ENCODE assay signal across 38 mouse cellular contexts in genomic region chr7:19246855-19247254, GRCm38 (mm10). TPM values are rescaled to one million over a fixed set of nuclear protein-coding genes. Genes with fewer than 3 reads are reported as not detected.
DNase-seq lines count a peak whose midpoint lies in the region; ATAC-seq lines count a peak whose summit lies in the region.
"Had no signal": no experiment of that assay in that cellular context is flagged by ENCODE, and none has a peak within 500 bp of the region (broad histone marks: within the 10 kb centered on the region; RNA-seq: fewer than 3 reads in every experiment).

No protein-coding gene starts in this region.

- H3K9ac ChIP-seq in liver, embryonic 13.5 days, result peak overlapping the region; percentile 43; the same call in 1 of the 2 replicates
- H3K9ac ChIP-seq: embryonic facial prominence, embryonic 15.5 days; forebrain, embryonic 15.5 days; heart, embryonic 12.5 days; hindbrain, embryonic 14.5 days; limb, embryonic 13.5 days had no signal

- no peak overlapping the region for H3K4me3 ChIP-seq in heart, embryonic 10.5 days
- peak overlapping the region; percentile 9 for H3K4me3 ChIP-seq in erythroblast, embryonic 14.5 days (replicated peaks)
- no peak overlapping the region for H3K4me3 ChIP-seq in liver, embryonic 13.5 days (replicated peaks)
- H3K4me3 ChIP-seq: embryonic facial prominence, embryonic 10.5 days; embryonic facial prominence, embryonic 15.5 days; forebrain, embryonic 10.5 days; forebrain, embryonic 15.5 days; gastrocnemius, adult 2 months; heart, embryonic 12.5 days; limb, embryonic 13.5 days had no signal

- peak overlapping the region; percentile 4; the same call in 1 of the 2 replicates for H3K27ac ChIP-seq in heart, embryonic 10.5 days
- H3K27ac ChIP-seq in liver, embryonic 13.5 days, result peak overlapping the region; percentile 88
- H3K27ac ChIP-seq: embryonic facial prominence, embryonic 10.5 days; embryonic facial prominence, embryonic 15.5 days; forebrain, embryonic 10.5 days; forebrain, embryonic 15.5 days; hindbrain, embryonic 14.5 days; limb, embryonic 13.5 days had no signal

- H3K27me3 ChIP-seq in heart, embryonic 10.5 days (ENCODE audit: insufficient read depth, poor library complexity, severe bottlenecking), result no peaks in the 10 kb centered on the region
- H3K27me3 ChIP-seq in erythroblast, embryonic 14.5 days (ENCODE audit: control insufficient read depth), result no peaks in the 10 kb centered on the region
- H3K27me3 ChIP-seq in liver, embryonic 13.5 days, result no peaks in the 10 kb centered on the region
- H3K27me3 ChIP-seq: CH12.LX; embryonic facial prominence, embryonic 15.5 days; forebrain, embryonic 15.5 days; heart, embryonic 12.5 days; limb, embryonic 13.5 days; Patski had no signal

- peak overlapping the region; percentile 51 for H3K4me2 ChIP-seq in liver, embryonic 13.5 days
- H3K4me2 ChIP-seq: embryonic facial prominence, embryonic 15.5 days; forebrain, embryonic 15.5 days; heart, embryonic 12.5 days; hindbrain, embryonic 14.5 days; limb, embryonic 13.5 days; midbrain, embryonic 11.5 days had no signal

- H3K4me1 ChIP-seq in heart, embryonic 10.5 days, result no peaks in the 10 kb centered on the region; the same call in 1 of the 2 replicates
- H3K4me1 ChIP-seq in erythroblast, embryonic 14.5 days (ENCODE audit: control insufficient read depth), result peaks cover 74% of the 10 kb centered on the region
- peaks cover 56% of the 10 kb centered on the region for H3K4me1 ChIP-seq in liver, embryonic 13.5 days (replicated peaks)
- H3K4me1 ChIP-seq: embryonic facial prominence, embryonic 10.5 days; embryonic facial prominence, embryonic 15.5 days; forebrain, embryonic 10.5 days; heart, embryonic 12.5 days; limb, embryonic 13.5 days had no signal

- no peaks in the 10 kb centered on the region for H3K9me3 ChIP-seq in heart, embryonic 10.5 days
- H3K9me3 ChIP-seq in erythroblast, embryonic 14.5 days (ENCODE audit: control insufficient read depth, low read length), result no peaks in the 10 kb centered on the region; the same call in 1 of the 2 replicates
- H3K9me3 ChIP-seq in liver, embryonic 13.5 days (replicated peaks), result no peaks in the 10 kb centered on the region
- H3K9me3 ChIP-seq: embryonic facial prominence, embryonic 10.5 days; embryonic facial prominence, embryonic 15.5 days; forebrain, embryonic 10.5 days; forebrain, embryonic 15.5 days; heart, embryonic 12.5 days; limb, embryonic 13.5 days had no signal

- WGBS in heart, embryonic 10.5 days, result 83% methylated on average over 1 of the region's 1 CpGs
- WGBS in liver, embryonic 13.5 days (ENCODE audit: insufficient replicate concordance), result 58% methylated on average over 1 of the region's 1 CpGs

- peaks cover 39% of the 10 kb centered on the region for H3K36me3 ChIP-seq in heart, embryonic 10.5 days
- H3K36me3 ChIP-seq in erythroblast, embryonic 14.5 days (ENCODE audit: control insufficient read depth), result peaks cover 60% of the 10 kb centered on the region
- H3K36me3 ChIP-seq in liver, embryonic 13.5 days, result peaks cover 28% of the 10 kb centered on the region

- ATAC-seq in liver, embryonic 13.5 days (ENCODE audit: low read depth), result peak; percentile 86
- peak; percentile 40 for ATAC-seq in megakaryocyte progenitor cell, adult 5-6 weeks (replicated peaks; ENCODE audit: poor library complexity)
- ATAC-seq: forebrain, embryonic 15.5 days; intestine, postnatal 0 days; midbrain, embryonic 16.5 days; Patski had no signal

- peak; percentile 77 for DNase-seq in heart, embryonic 10.5 days (ENCODE audit: low spot score)
- no peak for DNase-seq in heart, postnatal 10 days
- DNase-seq in liver, embryonic 13.5 days, result no peak
- DNase-seq in gastrocnemius, postnatal 4 days (ENCODE audit: low spot score in 2 of 2), result no peak
- DNase-seq in right cerebral cortex, postnatal 4 days, result no peak
- DNase-seq in adrenal gland, postnatal 4 days (ENCODE audit: low spot score in 2 of 2), result no peak
- DNase-seq: adrenal gland, postnatal 25 days; cerebellum, adult 8-10 months; cerebellum, postnatal 25 days; gastrocnemius, adult 2 months; kidney, postnatal 25 days; lung, adult 2 months; lung, postnatal 10 days; right cerebral cortex, postnatal 25 days; spleen, adult 18-20 months; thymus, adult 2 months; thymus, postnatal 4 days had no signal

- intact Hi-C loops in heart, postnatal 10 days (cut with DNase I), result no loop called here

RNA-seq across cellular contexts. Expression of gene Opa3, which starts 18.7 kb away (rescaled TPM):
- polyA plus RNA-seq in heart, embryonic 10.5 days (2016; fragmentation: Nextera tagmentation; extraction: Ambion mirVana), result 46.8 and 47.9 TPM in 2 replicates
- total RNA-seq in heart, postnatal 10 days (2021), result 10 to 100 TPM; 53.4 to 57.7 TPM
- 2.1 and 2.3 TPM in 2 replicates for polyA plus RNA-seq in erythroblast, embryonic 14.5 days (2012)
- polyA plus RNA-seq in liver, embryonic 13.5 days (2015; fragmentation: Nextera tagmentation; extraction: Ambion mirVana), result 17.3 and 18.8 TPM in 2 replicates
- 12.4 and 16.1 TPM in 2 replicates for total RNA-seq in megakaryocyte progenitor cell, adult 5-6 weeks (2015)
- 19.9 and 25.0 TPM in 2 replicates for total RNA-seq in megakaryocyte progenitor cell, adult 5-6 weeks (2017)
- 10 to 100 TPM; 30.7 to 31.3 TPM for total RNA-seq in gastrocnemius, postnatal 4 days (2021)
- 10 to 100 TPM; 23.6 to 24.1 TPM for total RNA-seq in adrenal gland, postnatal 4 days (2021)

RNA-seq across cellular contexts. Expression of gene Vasp, which starts 24.8 kb away (rescaled TPM):
- 99.0 and 112 TPM in 2 replicates for polyA plus RNA-seq in heart, embryonic 10.5 days (2016; fragmentation: Nextera tagmentation; extraction: Ambion mirVana)
- total RNA-seq in heart, postnatal 10 days (2021), result 10 to 100 TPM; 84.0 to 98.6 TPM
- 17.7 TPM in 2 replicates for polyA plus RNA-seq in erythroblast, embryonic 14.5 days (2012)
- polyA plus RNA-seq in liver, embryonic 13.5 days (2015; fragmentation: Nextera tagmentation; extraction: Ambion mirVana), result 45.6 and 46.7 TPM in 2 replicates
- total RNA-seq in megakaryocyte progenitor cell, adult 5-6 weeks (2015), result 46.7 and 49.6 TPM in 2 replicates
- total RNA-seq in megakaryocyte progenitor cell, adult 5-6 weeks (2017), result 71.0 and 73.0 TPM in 2 replicates
- total RNA-seq in gastrocnemius, postnatal 4 days (2021), result 10 to 100 TPM; 65.3 to 71.9 TPM
- 10 to 100 TPM; 83.7 to 89.3 TPM for total RNA-seq in adrenal gland, postnatal 4 days (2021)

RNA-seq across cellular contexts. Expression of gene Ppm1n, which starts 33.0 kb away (rescaled TPM):
- 0.13 TPM in 1 of 2 replicates, not detected in the other for polyA plus RNA-seq in heart, embryonic 10.5 days (2016; fragmentation: Nextera tagmentation; extraction: Ambion mirVana)
- total RNA-seq in heart, postnatal 10 days (2021), result under 1 TPM in 1 of 2 experiments, not detected in 1; 0.67 TPM
- not detected in 2 replicates for polyA plus RNA-seq in erythroblast, embryonic 14.5 days (2012)
- polyA plus RNA-seq in liver, embryonic 13.5 days (2015; fragmentation: Nextera tagmentation; extraction: Ambion mirVana), result not detected in 2 replicates
- 0.20 TPM in 1 of 2 replicates, not detected in the other for total RNA-seq in megakaryocyte progenitor cell, adult 5-6 weeks (2015)
- not detected in 2 replicates for total RNA-seq in megakaryocyte progenitor cell, adult 5-6 weeks (2017)
- not detected for total RNA-seq in gastrocnemius, postnatal 4 days (2021)
- under 1 TPM in 1 of 2 experiments, not detected in 1; 0.39 TPM for total RNA-seq in adrenal gland, postnatal 4 days (2021)
- total RNA-seq: adrenal gland, postnatal 25 days; CH12.LX; hematopoietic stem cell, adult 5-6 weeks; layer of hippocampus, adult 18-20 months; left cerebral cortex, postnatal 36 days; neutrophil, adult 5-6 weeks had no signal
- polyA plus RNA-seq: embryonic facial prominence, embryonic 10.5 days; gonadal fat pad, adult 2 months; heart, embryonic 12.5 days; kidney, embryonic 14.5 days; limb, embryonic 13.5 days; neural tube, embryonic 11.5 days had no signal

RNA-seq across cellular contexts. Expression of gene Gpr4, which starts 34.5 kb away (rescaled TPM):
- polyA plus RNA-seq in heart, embryonic 10.5 days (2016; fragmentation: Nextera tagmentation; extraction: Ambion mirVana), result 1.0 and 1.8 TPM in 2 replicates
- total RNA-seq in heart, postnatal 10 days (2021), result 10 to 100 TPM; 11.4 to 11.8 TPM
- not detected in 2 replicates for polyA plus RNA-seq in erythroblast, embryonic 14.5 days (2012)
- polyA plus RNA-seq in liver, embryonic 13.5 days (2015; fragmentation: Nextera tagmentation; extraction: Ambion mirVana), result 0.31 and 0.48 TPM in 2 replicates
- total RNA-seq in megakaryocyte progenitor cell, adult 5-6 weeks (2015), result 0.12 TPM in 1 of 2 replicates, not detected in the other
- not detected in 2 replicates for total RNA-seq in megakaryocyte progenitor cell, adult 5-6 weeks (2017)
- total RNA-seq in gastrocnemius, postnatal 4 days (2021), result 1 to 10 TPM; 2.2 to 2.7 TPM
- 1 to 10 TPM; 4.5 to 4.8 TPM for total RNA-seq in adrenal gland, postnatal 4 days (2021)
- total RNA-seq: neutrophil, adult 5-6 weeks had no signal

RNA-seq across cellular contexts. Expression of gene Rtn2, which starts 35.6 kb away (rescaled TPM):
- 22.4 and 26.0 TPM in 2 replicates for polyA plus RNA-seq in heart, embryonic 10.5 days (2016; fragmentation: Nextera tagmentation; extraction: Ambion mirVana)
- total RNA-seq in heart, postnatal 10 days (2021), result 10 to 100 TPM; 67.9 to 82.8 TPM
- 0.29 and 0.44 TPM in 2 replicates for polyA plus RNA-seq in erythroblast, embryonic 14.5 days (2012)
- 4.0 and 4.1 TPM in 2 replicates for polyA plus RNA-seq in liver, embryonic 13.5 days (2015; fragmentation: Nextera tagmentation; extraction: Ambion mirVana)
- total RNA-seq in megakaryocyte progenitor cell, adult 5-6 weeks (2015), result not detected in 2 replicates
- not detected in 2 replicates for total RNA-seq in megakaryocyte progenitor cell, adult 5-6 weeks (2017)
- 100 to 1,000 TPM; 473 to 501 TPM for total RNA-seq in gastrocnemius, postnatal 4 days (2021)
- 10 to 100 TPM; 19.3 to 28.8 TPM for total RNA-seq in adrenal gland, postnatal 4 days (2021)
- total RNA-seq: hematopoietic stem cell, adult 5-6 weeks; neutrophil, adult 5-6 weeks had no signal
